Comparison of ENCODE assay signal across 21 mouse cellular contexts in the genomic region with DNA sequence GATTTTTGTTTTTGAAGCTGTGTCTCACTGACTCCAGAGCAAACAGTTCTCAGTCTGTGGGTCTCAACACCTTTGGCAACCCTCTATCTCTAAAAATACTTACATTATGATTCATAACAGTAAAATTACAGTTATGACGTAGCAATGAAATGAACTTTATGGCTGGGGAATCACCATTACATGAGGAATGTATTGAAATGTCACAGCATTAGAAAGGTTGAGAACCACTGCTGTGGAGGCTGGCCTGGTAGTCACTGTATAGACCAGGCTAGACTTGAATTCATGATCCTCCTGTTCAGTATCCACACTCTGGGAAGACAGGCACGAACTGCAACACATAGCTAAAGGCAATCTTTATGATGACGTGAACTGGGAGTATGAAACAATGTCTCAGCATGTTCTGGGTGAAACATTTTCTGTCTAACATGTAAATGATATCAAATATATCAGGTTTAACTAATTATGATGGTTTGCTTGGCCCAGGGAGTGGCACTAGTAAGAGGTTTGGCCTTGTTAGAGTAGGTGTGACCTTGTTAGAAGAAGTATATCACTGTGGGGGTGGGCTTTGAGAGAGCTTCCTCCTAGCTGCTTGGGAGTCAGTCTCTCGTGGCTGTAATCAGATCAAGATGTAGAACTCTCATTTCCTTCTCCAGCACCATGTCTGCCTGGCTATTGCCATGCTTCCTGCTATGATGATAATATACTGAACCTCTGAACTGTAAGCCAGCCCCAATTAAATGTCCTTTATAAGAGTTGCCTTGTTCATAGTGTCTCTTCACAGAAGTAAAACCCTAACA. TPM values are rescaled to one million over a fixed set of nuclear protein-coding genes. Genes with fewer than 3 reads are reported as not detected.
DNase-seq lines count a peak whose midpoint lies in the region; ATAC-seq lines count a peak whose summit lies in the region.
"Had no signal": no experiment of that assay in that cellular context is flagged by ENCODE, and none has a peak within 500 bp of the region (broad histone marks: within the 10 kb centered on the region; RNA-seq: fewer than 3 reads in every experiment).

No protein-coding gene starts in this region.

- 51% methylated on average over 4 of the region's 4 CpGs for WGBS in limb, embryonic 13.5 days
- 69% methylated on average over 4 of the region's 4 CpGs for WGBS in limb, embryonic 10.5 days

- H3K9ac ChIP-seq in limb, embryonic 13.5 days: no peak overlapping the region
- H3K9ac ChIP-seq: embryonic facial prominence, embryonic 15.5 days; heart, embryonic 12.5 days; hindbrain, embryonic 15.5 days had no signal

- no peak overlapping the region for H3K4me3 ChIP-seq in limb, embryonic 13.5 days
- H3K4me3 ChIP-seq in limb, embryonic 10.5 days: no peak overlapping the region
- H3K4me3 ChIP-seq: embryonic facial prominence, embryonic 15.5 days; heart, embryonic 12.5 days; hindbrain, embryonic 15.5 days had no signal

- H3K4me1 ChIP-seq in limb, embryonic 13.5 days: peaks cover 43% of the 10 kb centered on the region
- H3K4me1 ChIP-seq in limb, embryonic 10.5 days: peaks cover 34% of the 10 kb centered on the region

- H3K27ac ChIP-seq in limb, embryonic 13.5 days: no peak overlapping the region
- no peak overlapping the region for H3K27ac ChIP-seq in limb, embryonic 10.5 days
- H3K27ac ChIP-seq: embryonic facial prominence, embryonic 15.5 days; hindbrain, embryonic 15.5 days had no signal

- no peaks in the 10 kb centered on the region for H3K27me3 ChIP-seq in limb, embryonic 13.5 days
- no peaks in the 10 kb centered on the region for H3K27me3 ChIP-seq in limb, embryonic 10.5 days (ENCODE audit: low read depth, poor library complexity, severe bottlenecking)
- H3K27me3 ChIP-seq: embryonic facial prominence, embryonic 15.5 days; heart, embryonic 12.5 days; hindbrain, embryonic 15.5 days had no signal

- intact Hi-C loops in gastrocnemius, postnatal 14 days (cut with DNase I; ENCODE audit: low total_unique reads): no loop called here

- no peaks in the 10 kb centered on the region for H3K9me3 ChIP-seq in limb, embryonic 13.5 days
- no peaks in the 10 kb centered on the region for H3K9me3 ChIP-seq in limb, embryonic 10.5 days (replicated peaks)
- H3K9me3 ChIP-seq: embryonic facial prominence, embryonic 15.5 days; heart, embryonic 12.5 days; hindbrain, embryonic 15.5 days had no signal

- ATAC-seq in limb, embryonic 13.5 days (ENCODE audit: low FRiP score, low read depth): peak; percentile 48; the same call in 1 of the 2 replicates
- peak; percentile 38; the same call in 1 of the 2 replicates for ATAC-seq in megakaryocyte, adult 5-6 weeks (ENCODE audit: poor library complexity, severe bottlenecking)
- ATAC-seq: forebrain, embryonic 16.5 days had no signal

- H3K4me2 ChIP-seq in limb, embryonic 13.5 days (replicated peaks): no peak overlapping the region
- H3K4me2 ChIP-seq: embryonic facial prominence, embryonic 15.5 days; heart, embryonic 12.5 days; hindbrain, embryonic 15.5 days had no signal

- no peaks in the 10 kb centered on the region for H3K36me3 ChIP-seq in limb, embryonic 13.5 days
- H3K36me3 ChIP-seq in limb, embryonic 10.5 days: no peaks in the 10 kb centered on the region
- H3K36me3 ChIP-seq: embryonic facial prominence, embryonic 15.5 days; heart, embryonic 12.5 days; hindbrain, embryonic 15.5 days had no signal

- DNase-seq in limb, embryonic 10.5 days (ENCODE audit: low spot score): no peak
- peak; percentile 26 for DNase-seq in NIH3T3 (ENCODE audit: low read depth)
- peak; percentile 53 for DNase-seq in induced T-regulatory cell, adult 2 months (ENCODE audit: low read depth)
- no peak for DNase-seq in frontal cortex, postnatal 25 days (ENCODE audit: low spot score in 2 of 2)
- DNase-seq in gastrocnemius, postnatal 14 days: no peak
- DNase-seq in kidney, postnatal 14 days: no peak
- DNase-seq: adrenal gland, adult 8-10 months; adrenal gland, postnatal 36 days; B cell, adult 2 months; cerebellum, adult 11 months; cerebellum, adult 8-10 months; cerebellum, postnatal 14 days; embryo, embryonic 11 days; heart, postnatal 36 days; kidney, adult 11 months had no signal

RNA-seq across cellular contexts. Expression of gene Cep85l, which starts 39.6 kb away (rescaled TPM):
- 7.6 and 8.5 TPM in 2 replicates for polyA plus RNA-seq in limb, embryonic 13.5 days (2015; fragmentation: Nextera tagmentation; extraction: Ambion mirVana)
- 4.8 and 6.1 TPM in 2 replicates for polyA plus RNA-seq in limb, embryonic 10.5 days (2016; fragmentation: Nextera tagmentation; extraction: Ambion mirVana)
- total RNA-seq in megakaryocyte, adult 5-6 weeks (2015): 24.1 and 24.6 TPM in 2 replicates
- 32.9 and 33.4 TPM in 2 replicates for total RNA-seq in megakaryocyte, adult 5-6 weeks (2017)
- total RNA-seq in gastrocnemius, postnatal 14 days (2021): 10 to 100 TPM; 28.0 to 68.5 TPM

Comparison
In these comparisons a context has a peak if more than half of its experiments do, and no peak if none do; other contexts are left out.
1. DNase-seq: peak in NIH3T3 (single experiment) and induced T-regulatory cell, adult 2 months (single experiment); none in limb, embryonic 10.5 days (single experiment), frontal cortex, postnatal 25 days (0 of 2), gastrocnemius, postnatal 14 days (single experiment) and kidney, postnatal 14 days (single experiment).